Mouse (Mus musculus): ENCODE results near the gene Slc1a1.

- no peak for TF ChIP-seq POLR2A (IDR thresholded peaks at IDR 0.05; ENCODE audit: control insufficient read depth, low read depth, low read length)
- no peak for TF ChIP-seq CTCF (IDR thresholded peaks at IDR 0.05; ENCODE audit: control insufficient read depth, insufficient read depth, insufficient replicate concordance, low read depth, low read length)
Measured at GRCm38 (mm10) chr19:28800448-28800847, 34.4 kb upstream of the Slc1a1 start.

Data from testis, adult 2 months (tissue).